Mouse (Mus musculus) stomach, embryonic 14.5 days (tissue): Measurements from ENCODE around the gene Lrrn4cl. TPM values are rescaled to one million over a fixed set of nuclear protein-coding genes. Genes with fewer than 3 reads are reported as not detected.

ENCODE experiments used
- ATAC-seq: fragments of 200-750 bp; cut with Nextera tagmentation; 2 replicates; pipeline ENCODE4 v1.8.0; 2017; ENCODE audit warnings: low read depth, moderate TSS enrichment; ENCODE audit not compliant: insufficient number of reproducible peaks, insufficient read depth, low FRiP score
- H3K27ac ChIP-seq: fragments of 300-500 bp; sonication (generic); 2 replicates; pipeline ENCODE4 v1.5.1; 2014; ENCODE audit warnings: mild to moderate bottlenecking, low read length, moderate library complexity, mixed read lengths
- H3K27me3 ChIP-seq: fragments of 300-500 bp; sonication (generic); 2 replicates; pipeline ENCODE4 v1.6.1; 2014; ENCODE audit warnings: low read length, control low read depth, mixed read lengths; ENCODE audit not compliant: control insufficient read depth, insufficient read depth
- H3K36me3 ChIP-seq: fragments of 300-500 bp; sonication (generic); 2 replicates; pipeline ENCODE4 v1.6.1; 2014; ENCODE audit warnings: mild to moderate bottlenecking, control low read depth, low read length, moderate library complexity, mixed read lengths; ENCODE audit not compliant: control insufficient read depth, insufficient read depth
- H3K4me1 ChIP-seq: fragments of 300-500 bp; sonication (generic); 2 replicates; pipeline ENCODE4 v1.6.1; 2014; ENCODE audit warnings: low read length, control low read depth, mixed read lengths; ENCODE audit not compliant: control insufficient read depth, insufficient read depth
- H3K4me2 ChIP-seq: fragments of 300-500 bp; sonication (generic); replicated peaks from 2 replicates; pipeline ENCODE4 v1.6.1; 2014; ENCODE audit warnings: low read depth, low read length, control low read depth
- H3K4me3 ChIP-seq: fragments of 300-500 bp; sonication (generic); 2 replicates; pipeline ENCODE4 v1.5.1; 2014; ENCODE audit warnings: low read depth, low read length, control low read depth
- H3K9ac ChIP-seq: fragments of 300-500 bp; sonication (generic); replicated peaks from 2 replicates; pipeline ENCODE4 v1.6.1; 2014; ENCODE audit warnings: low read depth, mild to moderate bottlenecking, control low read depth, low read length, moderate library complexity, mixed read lengths
- H3K9me3 ChIP-seq: fragments of 300-500 bp; sonication (generic); 2 replicates; pipeline ENCODE4 v1.6.1; 2016; ENCODE audit warnings: low read depth, low read length, control low read depth; ENCODE audit not compliant: control insufficient read depth
- WGBS: fragments of 180-500 bp; shearing (Covaris S2); extraction: QIAGEN DNeasy Blood & Tissue Kit; methylation state at CpG from one replicate; pipeline ENCODE4 v1.1.7; 2014; 5-methylcytosine and 5-hydroxymethylcytosine counted together
- polyA plus RNA-seq: library from polyadenylated mRNA; unstranded; fragments of >200 nt; fragmentation: Nextera tagmentation; extraction: Ambion mirVana; gene quantifications from 2 replicates; pipeline ENCODE4 v1.2.1, GENCODE M21; 2014

The Lrrn4cl gene
- polyA plus RNA-seq, 1 experiment from 2014 or later: 1.6 TPM

DNA sequence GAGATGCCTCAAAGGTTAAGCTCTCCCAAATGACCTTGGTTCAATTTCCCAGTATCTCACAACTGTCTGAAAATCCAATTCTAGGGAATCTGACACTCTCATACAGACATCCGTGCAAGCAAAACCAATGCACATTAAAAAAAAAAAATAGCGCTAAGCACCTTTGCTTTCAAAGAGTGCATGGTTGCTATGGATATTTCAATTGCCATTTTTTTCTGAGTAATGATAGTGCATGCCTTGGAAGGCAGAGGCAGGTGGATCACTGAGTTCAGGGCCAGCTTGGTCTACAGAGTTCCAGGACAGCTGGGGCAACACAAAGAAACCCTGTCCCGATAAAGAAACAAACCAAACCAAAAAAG lies 30.4 kb downstream of the Lrrn4cl start:
- Histone ChIP-seq H3K36me3 (peaks cover 9% of the 10 kb centered on the region), H3K4me2 (peak overlapping the region; percentile 84), H3K4me3 (peak overlapping the region; percentile 85), H3K9ac (peak overlapping the region; percentile 83; the same call in 1 of the 2 replicates), H3K27ac (no peak overlapping the region), H3K9me3 (no peaks in the 10 kb centered on the region), H3K4me1 (no peaks in the 10 kb centered on the region), H3K27me3 (no peaks in the 10 kb centered on the region)
- ATAC-seq: no peak
- WGBS: 14% methylated on average over 3 of the region's 3 CpGs

- Histone ChIP-seq H3K27me3 (no peaks in the 10 kb centered on the region), H3K9ac (no peak within 1 kb of the TSS), H3K36me3 (no peaks in the 10 kb centered on the region; the same call in 1 of the 2 replicates), H3K4me2 (no peak within 1 kb of the TSS), H3K9me3 (no peaks in the 10 kb centered on the region), H3K4me1 (0 out of 2 replicates have a peak, but pooled peaks cover 4% of the 10 kb centered on the region), H3K27ac (no peak within 1 kb of the TSS), H3K4me3 (no peak within 1 kb of the TSS)
- 78% methylated on average over 3 of the region's 3 CpGs for WGBS
- no peak for ATAC-seq
Measured at GRCm38 (mm10) chr19:8883616-8884015, 33.0 kb downstream of the Lrrn4cl start, which contains the start of the genes Lbhd1 and Gm49403. Gene Lbhd1 (plus strand): TSS chr19:8883732. Gene Gm49403 (plus strand): TSS chr19:8883930.

DNA sequence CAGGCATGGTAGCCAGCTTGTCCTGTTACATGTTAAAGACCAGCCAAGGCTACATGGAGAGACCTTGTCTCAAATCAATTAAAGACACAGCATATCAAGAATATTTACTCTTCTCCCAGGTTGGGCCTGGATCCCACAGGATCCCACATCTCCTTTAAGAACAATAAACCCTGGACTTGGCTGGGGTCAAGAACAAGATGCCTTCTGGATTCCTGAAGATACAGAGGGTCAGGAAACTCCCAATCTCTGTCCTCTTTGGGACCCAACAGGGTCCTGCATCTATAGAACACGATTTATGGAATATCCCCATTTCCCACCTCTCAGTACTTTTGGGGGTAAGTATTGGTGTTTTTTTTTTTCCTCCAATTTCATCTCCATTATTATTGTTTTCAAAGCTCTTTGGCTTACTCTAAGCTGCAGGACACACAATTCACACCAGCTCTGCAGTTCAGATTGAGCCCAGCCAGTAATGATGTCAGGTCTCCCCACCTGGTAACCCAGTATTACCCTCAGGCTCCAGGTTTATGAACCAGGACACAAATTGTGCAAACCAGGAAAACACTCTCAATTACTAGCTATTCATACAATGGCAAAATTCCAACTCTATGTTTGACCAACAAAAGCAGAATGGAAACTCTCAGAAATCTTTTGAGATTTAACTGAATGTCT lies 36.5 kb downstream of the Lrrn4cl start:
- no peaks in the 10 kb centered on the region for H3K27me3 ChIP-seq
- 55% methylated on average over 1 of the region's 1 CpGs for WGBS
- no peak overlapping the region for H3K9ac ChIP-seq
- H3K27ac ChIP-seq: peak overlapping the region; percentile 85; the same call in 1 of the 2 replicates
- H3K4me2 ChIP-seq: peak overlapping the region; percentile 64
- peak overlapping the region; percentile 59 for H3K4me3 ChIP-seq
- H3K4me1 ChIP-seq: 0 out of 2 replicates have a peak, but pooled peaks cover 10% of the 10 kb centered on the region
- ATAC-seq: no peak
- peaks cover 9% of the 10 kb centered on the region for H3K36me3 ChIP-seq
- H3K9me3 ChIP-seq: no peaks in the 10 kb centered on the region

DNA sequence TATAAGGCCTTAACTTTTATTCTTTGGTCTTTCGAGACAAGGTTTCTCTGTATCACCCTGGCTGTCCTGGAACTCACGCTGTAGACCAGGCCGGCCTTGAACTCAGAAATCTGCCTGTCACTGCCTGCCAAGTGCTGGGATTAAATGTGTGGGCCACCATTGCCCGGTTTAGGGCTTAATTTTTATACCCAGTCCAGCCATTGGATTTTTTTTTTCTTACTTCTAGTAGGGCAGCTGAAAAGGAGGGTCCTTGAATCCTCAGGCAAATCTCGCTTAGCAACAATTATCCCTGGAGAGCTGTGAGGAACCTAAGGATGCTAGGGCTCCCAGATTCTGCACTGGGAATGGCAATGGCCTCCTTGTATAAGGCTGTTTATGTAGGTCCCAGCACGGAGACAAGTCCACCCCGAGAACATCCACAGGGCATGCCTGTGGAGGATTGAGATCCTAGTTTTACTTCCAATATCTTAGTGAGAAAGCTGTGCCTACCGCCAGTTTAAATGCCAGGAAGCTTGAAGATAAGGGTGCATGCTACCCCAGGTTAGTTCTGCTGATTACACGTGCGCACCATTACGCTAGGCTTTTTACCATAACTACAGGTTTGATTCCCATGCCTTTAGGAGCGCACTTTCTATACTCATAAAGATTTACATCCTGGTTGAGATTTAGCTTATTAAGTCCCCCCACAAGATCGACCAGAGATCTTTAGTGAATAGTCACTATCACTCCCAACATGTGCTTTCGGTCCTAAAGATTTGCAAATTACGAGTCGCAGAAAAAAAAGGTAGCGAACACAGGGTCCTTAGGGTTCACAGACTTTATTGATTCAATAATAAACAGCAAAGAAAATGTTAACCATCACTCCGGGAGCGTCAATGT lies 37.3 kb downstream of the Lrrn4cl start:
- Histone ChIP-seq H3K4me1 (0 out of 2 replicates have a peak, but pooled peaks cover 10% of the 10 kb centered on the region), H3K4me2 (peak overlapping the region; percentile 64), H3K36me3 (peaks cover 9% of the 10 kb centered on the region), H3K9ac (peak overlapping the region; percentile 59), H3K4me3 (peak overlapping the region; percentile 59), H3K27me3 (no peaks in the 10 kb centered on the region), H3K9me3 (no peaks in the 10 kb centered on the region), H3K27ac (peak overlapping the region; percentile 85)
- WGBS: 13% methylated on average over 19 of the region's 19 CpGs
- no peak for ATAC-seq

- WGBS: under 1% methylated on average over 58 of the region's 58 CpGs
- Histone ChIP-seq H3K27me3 (no peaks in the 10 kb centered on the region), H3K9me3 (no peaks in the 10 kb centered on the region), H3K36me3 (peaks cover 9% of the 10 kb centered on the region), H3K27ac (peak within 1 kb of the TSS; percentile 89), H3K4me1 (peaks cover 12% of the 10 kb centered on the region; the same call in 1 of the 2 replicates), H3K9ac (peak within 1 kb of the TSS; percentile 59), H3K4me3 (peak within 1 kb of the TSS; percentile 59), H3K4me2 (peak within 1 kb of the TSS; percentile 76)
- ATAC-seq: peak; percentile 95
Measured at GRCm38 (mm10) chr19:8888511-8889385, 38.2 kb downstream of the Lrrn4cl start, which contains the start of the genes 1810009A15Rik and Gm49416. Gene 1810009A15Rik (plus strand): TSS chr19:8888853. Gene Gm49416 (plus strand): TSS chr19:8888926.

GRCm38 (mm10) chr19:8892829-8893766 lies 42.5 kb downstream of the Lrrn4cl start, which contains the start of gene Ints5:
Gene Ints5 (plus strand): TSS chr19:8893005.
- peak within 1 kb of the TSS; percentile 89 for H3K27ac ChIP-seq
- peak within 1 kb of the TSS; percentile 80 for H3K4me2 ChIP-seq
- 2% methylated on average over 54 of the region's 54 CpGs for WGBS

DNA sequence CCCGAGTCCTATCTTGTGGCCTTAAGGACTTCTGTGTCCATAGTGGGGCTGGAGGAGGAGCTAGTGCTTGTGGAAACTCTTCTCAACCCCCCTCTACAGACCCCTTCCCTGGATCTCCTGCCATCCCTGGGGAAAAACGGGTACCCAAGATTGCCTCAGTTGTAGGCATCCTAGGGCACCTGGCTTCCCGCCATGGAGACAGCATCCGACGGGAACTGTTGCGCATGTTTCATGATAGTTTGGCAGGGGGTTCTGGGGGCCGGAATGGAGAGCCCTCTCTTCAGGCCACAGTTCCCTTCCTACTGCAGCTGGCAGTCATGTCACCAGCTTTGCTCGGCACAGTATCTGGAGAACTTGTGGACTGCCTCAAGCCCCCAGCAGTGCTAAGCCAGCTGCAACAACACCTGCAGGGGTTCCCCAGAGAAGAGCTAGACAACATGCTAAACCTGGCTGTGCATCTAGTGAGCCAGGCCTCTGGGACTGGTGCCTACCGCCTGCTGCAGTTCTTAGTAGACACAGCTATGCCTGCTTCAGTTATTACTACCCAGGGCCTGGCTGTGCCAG lies 44.9 kb downstream of the Lrrn4cl start:
- Histone ChIP-seq H3K4me3 (no peak overlapping the region), H3K4me2 (no peak overlapping the region)
- WGBS: 96% methylated on average over 9 of the region's 9 CpGs

More at GRCm38 (mm10) chr19:8892829-8893766, 42.5 kb downstream of the Lrrn4cl start, which contains the start of gene Ints5:
- Histone ChIP-seq H3K9ac (peak within 1 kb of the TSS; percentile 92), H3K4me1 (peaks cover 18% of the 10 kb centered on the region), H3K36me3 (peaks cover 28% of the 10 kb centered on the region), H3K9me3 (no peaks in the 10 kb centered on the region), H3K4me3 (peak within 1 kb of the TSS; percentile 89), H3K27me3 (no peaks in the 10 kb centered on the region)
- ATAC-seq: peak; percentile 68

More for the DNA sequence above, 44.9 kb downstream of the Lrrn4cl start:
- Histone ChIP-seq H3K9ac (no peak overlapping the region), H3K36me3 (peaks cover 28% of the 10 kb centered on the region), H3K27me3 (no peaks in the 10 kb centered on the region), H3K27ac (no peak overlapping the region), H3K4me1 (peaks cover 20% of the 10 kb centered on the region), H3K9me3 (no peaks in the 10 kb centered on the region)
- ATAC-seq: no peak
